Mouse (Mus musculus): ENCODE measurements at regions not wholly inside any gene's neighbourhood (a gene's known extent, or its start where the extent isn't known, plus 50 kb on each side); places are given as distances from the start of the nearest gene placed in this dataset.

DNA sequence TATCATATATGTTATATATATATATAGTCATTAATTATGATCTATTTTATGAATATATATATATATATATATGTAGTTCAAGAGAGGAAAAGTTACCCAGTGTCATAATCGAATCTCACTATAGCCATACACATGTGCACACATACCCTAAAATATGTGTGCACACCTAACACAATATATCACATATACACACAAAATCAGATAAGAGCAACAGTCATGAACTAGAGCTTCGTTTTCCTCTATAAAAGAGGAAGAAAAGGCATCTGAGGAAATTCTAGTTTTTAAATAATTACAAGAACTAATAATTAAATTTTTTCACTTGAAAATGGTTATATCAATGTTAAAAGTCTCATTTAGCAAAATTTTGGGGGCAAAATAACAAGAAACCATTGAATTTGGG lies 835.3 kb upstream of the Tbl1xr1 start:
- TF ChIP-seq USF2 (conservative IDR thresholded peaks at IDR 0.05; ENCODE audit: low read depth, low read length) = no peak
- TF ChIP-seq NRF1 (IDR thresholded peaks at IDR 0.05; ENCODE audit: low read depth, low read length) = no peak
- no peak for TF ChIP-seq MXI1 (IDR thresholded peaks at IDR 0.05; ENCODE audit: low read depth, low read length)
- TF ChIP-seq ETS1 (conservative IDR thresholded peaks at IDR 0.05; ENCODE audit: low read depth, low read length) = no peak

Measured in CH12.LX (cell line).